Mouse (Mus musculus): ENCODE data around the gene Cxadr. TPM values are rescaled to one million over a fixed set of nuclear protein-coding genes. Genes with fewer than 3 reads are reported as not detected.

The Cxadr gene
- polyA plus RNA-seq, 1 experiment from 2014 or later, result 59.9 TPM

DNA sequence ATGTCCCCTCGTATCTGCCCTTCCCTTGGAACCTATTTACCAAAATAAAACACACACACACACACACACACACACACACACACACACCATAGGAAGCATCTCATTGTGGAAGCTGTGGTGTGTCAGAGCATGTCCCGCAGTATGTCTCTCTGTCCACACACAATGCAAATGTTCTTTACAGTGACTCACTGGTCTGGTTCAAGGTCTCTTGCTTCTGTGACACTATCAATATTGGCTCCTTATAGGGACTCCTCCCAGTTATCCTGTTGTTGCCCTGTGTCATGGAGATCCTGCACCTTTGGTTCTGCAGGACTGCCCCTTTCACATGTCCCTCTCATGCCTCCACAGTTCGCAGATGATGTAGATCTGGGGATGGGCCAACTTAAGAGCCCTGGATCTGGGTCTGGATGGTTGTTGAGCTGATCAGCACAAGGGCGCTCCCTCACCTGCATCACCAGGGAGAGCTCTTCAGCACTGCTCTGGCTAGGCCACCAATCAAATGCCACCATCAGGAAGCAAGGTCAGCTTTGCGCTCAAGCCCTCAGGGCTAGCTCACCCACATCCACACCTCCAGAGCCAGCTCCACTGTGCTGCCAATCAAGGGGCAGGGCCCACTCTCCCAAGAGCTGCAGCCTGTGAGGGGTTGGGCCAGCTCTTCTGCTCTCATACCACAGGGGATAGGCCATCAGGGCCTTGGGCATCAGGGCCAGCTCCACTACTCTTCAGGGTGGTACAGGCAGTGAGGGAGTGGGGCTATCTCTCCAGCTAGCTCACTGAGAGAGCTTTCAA, 21.0 kb upstream of the Cxadr start:
- no peak for DNase-seq (ENCODE audit: low spot score)
- Histone ChIP-seq H3K4me1 (no peaks in the 10 kb centered on the region), H3K27ac (replicated peaks) (0 out of 2 replicates have a peak overlapping the region, but pooled peaks have one; percentile 17), H3K27me3 (ENCODE audit: low read depth, poor library complexity, severe bottlenecking) (no peaks in the 10 kb centered on the region), H3K36me3 (no peaks in the 10 kb centered on the region), H3K9me3 (replicated peaks) (no peaks in the 10 kb centered on the region), H3K4me3 (no peak overlapping the region)
- 85% methylated on average over 5 of the region's 5 CpGs for WGBS

DNA sequence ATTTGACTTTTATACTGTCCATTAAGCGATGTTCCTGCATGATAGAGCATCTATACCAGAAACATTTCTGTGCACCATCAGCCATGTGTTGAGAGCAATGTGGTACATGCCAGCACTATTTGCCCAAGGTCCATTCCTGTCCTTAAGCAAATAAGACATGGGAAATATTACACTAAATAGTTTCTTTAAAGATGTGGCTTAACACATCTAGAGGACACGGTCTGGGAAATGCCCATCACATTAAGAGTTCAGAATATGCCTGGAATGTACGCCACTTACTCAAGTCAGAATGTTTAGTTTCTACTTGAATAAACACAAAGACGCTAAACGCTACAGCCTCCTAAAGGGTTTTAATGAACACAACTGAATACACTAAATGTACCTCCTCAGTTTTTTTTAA, 18.1 kb upstream of the Cxadr start:
- Histone ChIP-seq H3K36me3 (no peaks in the 10 kb centered on the region), H3K9me3 (replicated peaks) (no peaks in the 10 kb centered on the region), H3K4me1 (no peaks in the 10 kb centered on the region), H3K4me3 (no peak overlapping the region), H3K27ac (replicated peaks) (no peak overlapping the region), H3K27me3 (ENCODE audit: low read depth, poor library complexity, severe bottlenecking) (no peaks in the 10 kb centered on the region)
- DNase-seq (ENCODE audit: low spot score), result no peak
- 85% methylated on average over 5 of the region's 5 CpGs for WGBS

DNA sequence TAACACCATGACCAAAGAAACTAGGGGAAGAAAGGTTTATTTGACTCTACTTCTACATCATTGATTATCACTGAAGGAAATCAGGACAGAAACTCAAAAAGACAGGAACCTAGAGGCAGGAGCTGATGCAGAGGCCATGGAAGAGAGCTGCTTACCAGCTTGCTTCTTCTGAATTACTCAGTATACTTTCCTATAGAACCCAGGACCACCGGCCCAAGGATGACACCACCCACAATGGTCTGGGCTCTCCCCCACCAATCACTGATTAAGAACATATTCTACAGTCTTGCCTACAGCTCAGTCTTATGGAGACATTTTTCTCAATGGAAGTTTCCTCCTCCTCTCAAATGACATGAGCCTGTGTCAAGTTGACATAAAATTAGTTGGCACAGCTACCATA, 7.2 kb upstream of the Cxadr start:
- Histone ChIP-seq H3K36me3 (no peaks in the 10 kb centered on the region), H3K27ac (replicated peaks) (no peak overlapping the region), H3K4me1 (peaks cover 6% of the 10 kb centered on the region; the same call in 1 of the 2 replicates), H3K4me3 (no peak overlapping the region), H3K27me3 (ENCODE audit: low read depth, poor library complexity, severe bottlenecking) (no peaks in the 10 kb centered on the region), H3K9me3 (replicated peaks) (no peaks in the 10 kb centered on the region)
- 94% methylated on average over 1 of the region's 1 CpGs for WGBS
- no peak for DNase-seq (ENCODE audit: low spot score)

DNA sequence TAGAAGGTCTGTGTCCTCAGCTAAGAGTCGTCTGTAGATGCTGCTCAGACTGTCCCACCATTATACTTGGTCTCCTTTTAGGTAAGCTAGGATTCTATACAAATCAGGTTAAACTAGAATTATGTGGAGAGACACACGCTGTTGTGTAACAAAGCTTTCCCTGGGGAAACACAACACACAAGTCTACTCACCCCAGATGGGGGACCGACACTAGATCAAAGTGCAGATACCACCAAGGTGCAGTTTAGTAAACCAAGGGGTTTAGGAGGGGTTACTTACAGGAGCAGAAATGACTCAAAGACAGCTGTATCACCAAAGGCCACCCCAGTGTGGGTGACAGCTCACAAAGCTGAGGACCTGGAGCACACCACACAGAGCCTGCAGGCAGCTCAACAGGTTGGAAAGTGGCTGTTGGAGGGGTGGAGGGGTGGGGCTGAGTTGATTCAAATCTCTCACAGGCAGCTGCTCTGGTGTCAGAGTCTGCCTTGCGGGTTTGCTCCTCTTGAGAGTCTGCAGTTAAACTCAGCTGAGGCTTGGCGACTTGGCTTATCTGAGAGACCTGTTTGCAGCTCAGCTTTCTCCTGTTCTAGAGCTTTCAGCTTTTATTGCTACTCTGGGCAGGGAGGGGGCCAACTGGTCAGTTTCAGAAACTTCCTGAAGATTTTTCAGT, 6.5 kb upstream of the Cxadr start:
- no peaks in the 10 kb centered on the region for H3K27me3 ChIP-seq (ENCODE audit: low read depth, poor library complexity, severe bottlenecking)
- H3K4me1 ChIP-seq, result peaks cover 6% of the 10 kb centered on the region; the same call in 1 of the 2 replicates
- no peaks in the 10 kb centered on the region for H3K9me3 ChIP-seq (replicated peaks)
- no peaks in the 10 kb centered on the region for H3K36me3 ChIP-seq
- DNase-seq (ENCODE audit: low spot score), result no peak
- no peak overlapping the region for H3K27ac ChIP-seq (replicated peaks)
- no peak overlapping the region for H3K4me3 ChIP-seq
- WGBS, result 53% methylated on average over 5 of the region's 5 CpGs

DNA sequence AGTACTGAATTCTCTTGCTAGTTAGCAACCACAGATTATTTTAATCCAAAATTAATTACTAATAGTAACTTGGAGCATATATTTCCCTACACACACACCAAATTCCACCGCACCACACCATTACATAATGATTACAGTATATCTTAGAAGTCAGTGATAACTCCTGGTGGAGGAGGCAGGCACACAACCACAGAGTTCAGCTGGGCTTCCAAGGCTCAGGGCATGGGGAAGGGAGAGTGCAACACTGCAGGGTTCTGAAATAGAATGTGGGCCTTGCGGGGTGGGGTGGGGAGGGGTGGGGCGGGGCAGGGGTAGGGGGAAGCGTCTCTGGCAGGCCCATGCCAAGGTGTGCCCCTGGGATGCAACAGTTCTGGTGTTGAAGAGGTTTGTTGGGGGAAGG, 5.7 kb upstream of the Cxadr start:
- Histone ChIP-seq H3K36me3 (no peaks in the 10 kb centered on the region), H3K27me3 (ENCODE audit: low read depth, poor library complexity, severe bottlenecking) (no peaks in the 10 kb centered on the region), H3K4me3 (no peak overlapping the region), H3K9me3 (replicated peaks) (no peaks in the 10 kb centered on the region), H3K27ac (replicated peaks) (0 out of 2 replicates have a peak overlapping the region, but pooled peaks have one; percentile 18), H3K4me1 (peaks cover 6% of the 10 kb centered on the region)
- 45% methylated on average over 4 of the region's 4 CpGs for WGBS
- DNase-seq (ENCODE audit: low spot score), result no peak

DNA sequence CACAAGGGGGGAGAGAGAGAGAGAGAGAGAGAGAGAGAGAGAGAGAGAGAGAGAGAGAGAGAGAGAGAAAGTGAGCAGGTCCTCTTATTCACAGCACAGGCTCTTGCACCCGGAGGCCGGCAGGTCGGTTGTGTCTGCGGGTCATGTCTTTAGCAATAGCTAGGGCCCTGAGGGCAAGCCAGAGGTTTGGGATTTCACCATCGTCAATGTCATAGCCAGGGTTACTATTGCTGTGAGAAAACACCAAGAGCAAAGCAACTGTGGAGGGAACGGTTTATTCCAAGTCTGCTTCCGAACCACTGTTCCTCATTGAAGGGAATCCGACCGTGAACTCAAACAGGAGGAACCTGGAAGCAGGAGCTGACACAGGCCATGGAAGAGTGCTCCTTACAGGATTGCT, 5.2 kb upstream of the Cxadr start:
- Histone ChIP-seq H3K36me3 (no peaks in the 10 kb centered on the region), H3K4me1 (peaks cover 11% of the 10 kb centered on the region), H3K4me3 (no peak overlapping the region), H3K9me3 (replicated peaks) (no peaks in the 10 kb centered on the region), H3K27me3 (ENCODE audit: low read depth, poor library complexity, severe bottlenecking) (no peaks in the 10 kb centered on the region), H3K27ac (replicated peaks) (no peak overlapping the region)
- no peak for DNase-seq (ENCODE audit: low spot score)
- whole genome bisulfite sequencing, result 72% methylated on average over 9 of the region's 9 CpGs

DNA sequence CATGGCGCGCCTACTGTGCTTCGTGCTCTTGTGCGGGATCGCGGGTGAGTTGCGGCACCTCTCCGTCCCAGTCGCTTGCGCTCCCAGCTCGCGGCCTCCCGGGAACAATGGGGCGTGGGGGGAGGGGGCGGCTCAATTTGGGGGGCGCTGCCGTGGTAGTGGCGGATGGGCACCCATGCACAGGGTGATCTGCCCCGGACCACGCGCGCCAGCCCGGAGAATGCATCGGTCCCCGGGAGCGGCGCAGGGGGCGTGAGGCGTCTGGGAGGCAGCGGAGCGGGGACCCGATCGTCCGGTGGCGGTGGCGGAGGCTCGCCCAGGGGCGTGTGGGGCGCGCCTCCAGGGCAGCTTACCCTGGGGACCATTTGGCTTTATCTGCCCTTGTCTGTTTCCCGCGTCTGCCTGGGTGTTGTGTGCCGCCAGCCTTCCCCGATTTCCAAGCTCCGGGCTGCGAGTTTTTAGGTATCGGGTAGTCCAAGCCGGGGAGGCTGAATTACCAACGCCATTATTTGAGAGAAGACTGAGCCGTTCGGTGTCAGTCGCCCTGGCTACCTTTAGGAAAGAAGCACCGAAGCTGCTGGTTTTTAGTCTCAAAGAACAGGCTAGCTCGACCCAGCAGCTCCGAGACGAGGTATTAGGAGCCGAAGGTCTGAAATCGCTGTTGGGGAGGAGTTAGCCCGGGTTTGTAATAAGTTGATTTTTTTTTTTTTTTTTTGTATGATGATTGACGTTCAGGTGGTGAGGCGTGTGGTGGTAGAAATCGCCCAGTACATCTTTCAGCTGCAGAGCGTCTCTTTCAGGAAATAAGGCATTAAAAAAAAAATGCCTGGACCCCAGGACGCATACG, 765 bp downstream of the Cxadr start:
- H3K4me3 ChIP-seq, result peak overlapping the region; percentile 99
- H3K9me3 ChIP-seq (replicated peaks), result no peaks in the 10 kb centered on the region
- no peaks in the 10 kb centered on the region for H3K27me3 ChIP-seq (ENCODE audit: low read depth, poor library complexity, severe bottlenecking)
- peaks cover 24% of the 10 kb centered on the region for H3K4me1 ChIP-seq
- no peak for DNase-seq (ENCODE audit: low spot score)
- H3K36me3 ChIP-seq, result peaks cover 36% of the 10 kb centered on the region
- under 1% methylated on average over 65 of the region's 65 CpGs for WGBS
- H3K27ac ChIP-seq (replicated peaks), result peak overlapping the region; percentile 98

DNA sequence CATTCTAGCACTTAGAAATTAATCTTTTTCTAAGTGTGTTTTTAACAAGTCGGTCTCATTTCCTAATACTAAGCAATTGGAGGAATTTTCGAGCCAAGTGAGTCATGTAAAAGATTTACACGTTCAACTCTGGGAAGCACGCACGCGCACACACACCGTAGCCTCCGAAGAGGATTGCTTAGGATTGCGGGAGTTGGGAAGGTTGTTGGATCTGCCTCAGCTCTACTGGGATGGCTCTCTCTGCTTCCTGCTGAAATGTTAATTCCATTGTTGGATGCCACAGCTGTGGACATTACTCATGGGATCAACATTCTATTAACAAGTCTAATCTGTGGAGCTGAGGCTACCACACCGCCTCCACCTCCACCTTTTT, 1.4 kb downstream of the Cxadr start:
- H3K4me1 ChIP-seq, result peaks cover 24% of the 10 kb centered on the region
- H3K27me3 ChIP-seq (ENCODE audit: low read depth, poor library complexity, severe bottlenecking), result no peaks in the 10 kb centered on the region
- peak overlapping the region; percentile 99 for H3K4me3 ChIP-seq
- no peaks in the 10 kb centered on the region for H3K9me3 ChIP-seq (replicated peaks)
- 3% methylated on average over 10 of the region's 10 CpGs for WGBS
- DNase-seq (ENCODE audit: low spot score), result peak; percentile 46
- H3K27ac ChIP-seq (replicated peaks), result peak overlapping the region; percentile 98
- H3K36me3 ChIP-seq, result peaks cover 42% of the 10 kb centered on the region

DNA sequence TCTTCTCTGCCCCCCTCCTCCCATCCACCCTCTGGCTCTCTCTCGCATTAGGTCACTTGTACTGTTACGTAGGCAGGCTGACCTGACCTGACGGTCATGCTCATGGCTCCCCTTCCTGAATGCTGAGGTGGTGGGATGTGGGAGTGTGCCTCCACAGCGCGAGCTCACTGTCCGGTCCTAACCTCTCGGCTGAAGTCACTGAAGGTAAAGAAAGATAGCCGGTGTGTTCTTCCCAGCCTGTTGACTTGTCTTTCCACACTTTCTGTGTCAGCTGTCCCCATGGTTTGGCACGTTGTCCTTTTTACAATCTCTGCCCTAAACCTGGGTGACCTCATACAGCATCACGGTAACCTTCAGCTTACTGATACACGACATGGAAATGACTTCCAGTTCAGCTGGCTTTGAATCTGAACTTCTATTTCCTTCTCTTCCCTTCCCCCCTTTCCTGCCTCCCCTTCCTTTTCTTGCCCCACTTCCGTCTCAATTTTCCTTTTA, 4.4 kb downstream of the Cxadr start:
- peaks cover 70% of the 10 kb centered on the region for H3K36me3 ChIP-seq
- H3K27ac ChIP-seq (replicated peaks), result no peak overlapping the region
- no peak for DNase-seq (ENCODE audit: low spot score)
- H3K4me1 ChIP-seq, result peaks cover 25% of the 10 kb centered on the region
- WGBS, result 90% methylated on average over 12 of the region's 12 CpGs
- H3K9me3 ChIP-seq (replicated peaks), result no peaks in the 10 kb centered on the region
- H3K4me3 ChIP-seq, result no peak overlapping the region
- H3K27me3 ChIP-seq (ENCODE audit: low read depth, poor library complexity, severe bottlenecking), result no peaks in the 10 kb centered on the region

DNA sequence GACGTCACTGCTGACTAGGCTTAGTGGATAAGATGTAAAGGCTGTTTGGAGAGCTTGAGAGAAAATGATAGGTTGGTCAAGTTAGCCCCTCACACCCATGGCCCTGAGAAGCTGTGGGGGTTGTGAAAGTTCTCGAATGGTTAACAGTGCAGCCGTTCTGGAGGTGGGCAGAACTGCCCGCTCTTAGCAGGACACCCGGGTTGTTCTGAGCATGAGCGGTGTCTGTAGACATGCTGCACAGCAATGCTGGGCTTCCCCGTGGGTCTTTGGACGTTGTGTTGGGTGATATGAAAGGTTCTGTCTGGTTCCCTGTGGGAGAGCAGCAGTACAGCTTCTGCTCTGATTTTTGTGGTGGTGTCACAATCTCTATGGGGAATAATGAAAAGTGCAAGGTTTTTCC, 5.3 kb downstream of the Cxadr start:
- no peak for DNase-seq (ENCODE audit: low spot score)
- WGBS, result 92% methylated on average over 8 of the region's 8 CpGs
- peaks cover 23% of the 10 kb centered on the region for H3K4me1 ChIP-seq
- no peak overlapping the region for H3K27ac ChIP-seq (replicated peaks)
- H3K9me3 ChIP-seq (replicated peaks), result no peaks in the 10 kb centered on the region
- H3K36me3 ChIP-seq, result peaks cover 80% of the 10 kb centered on the region
- no peak overlapping the region for H3K4me3 ChIP-seq
- H3K27me3 ChIP-seq (ENCODE audit: low read depth, poor library complexity, severe bottlenecking), result no peaks in the 10 kb centered on the region

DNA sequence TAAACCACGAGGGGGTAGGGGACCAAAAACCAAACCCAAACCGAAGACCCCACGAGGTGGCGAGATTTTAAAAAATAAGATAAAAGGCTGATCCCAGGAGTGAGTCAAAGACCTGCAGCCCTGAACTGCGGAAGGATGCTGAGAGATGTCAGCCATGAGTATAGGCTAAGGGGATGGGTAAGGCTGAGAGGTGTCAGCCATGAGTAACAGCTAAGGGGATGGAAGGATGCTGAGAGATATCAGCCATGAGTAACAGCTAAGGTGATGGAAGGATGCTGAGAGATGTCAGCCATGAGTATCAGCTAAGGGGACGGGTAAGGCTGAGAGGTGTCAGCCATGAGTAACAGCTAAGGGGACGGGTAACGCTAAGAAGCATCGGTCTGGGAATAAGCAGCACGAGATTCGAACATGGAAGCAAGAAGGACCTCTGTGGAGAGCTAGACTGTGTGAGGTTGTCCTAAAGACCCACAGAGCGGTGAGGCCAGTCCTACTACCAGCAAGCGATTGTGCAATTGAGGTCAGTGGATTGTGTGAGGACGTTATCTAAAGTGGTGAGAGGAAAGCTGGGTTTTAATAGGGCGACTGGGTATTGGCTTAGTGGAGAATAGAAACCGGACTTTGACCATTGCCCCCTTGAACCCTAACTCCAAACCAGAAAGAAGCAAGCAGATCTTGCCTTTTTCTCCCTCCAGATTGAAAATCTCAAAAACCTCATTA, 6.3 kb downstream of the Cxadr start:
- Histone ChIP-seq H3K9me3 (replicated peaks) (no peaks in the 10 kb centered on the region), H3K4me3 (no peak overlapping the region), H3K27me3 (ENCODE audit: low read depth, poor library complexity, severe bottlenecking) (no peaks in the 10 kb centered on the region), H3K36me3 (peaks cover 86% of the 10 kb centered on the region), H3K4me1 (peaks cover 29% of the 10 kb centered on the region), H3K27ac (replicated peaks) (no peak overlapping the region)
- 94% methylated on average over 16 of the region's 16 CpGs for WGBS
- no peak for DNase-seq (ENCODE audit: low spot score)

DNA sequence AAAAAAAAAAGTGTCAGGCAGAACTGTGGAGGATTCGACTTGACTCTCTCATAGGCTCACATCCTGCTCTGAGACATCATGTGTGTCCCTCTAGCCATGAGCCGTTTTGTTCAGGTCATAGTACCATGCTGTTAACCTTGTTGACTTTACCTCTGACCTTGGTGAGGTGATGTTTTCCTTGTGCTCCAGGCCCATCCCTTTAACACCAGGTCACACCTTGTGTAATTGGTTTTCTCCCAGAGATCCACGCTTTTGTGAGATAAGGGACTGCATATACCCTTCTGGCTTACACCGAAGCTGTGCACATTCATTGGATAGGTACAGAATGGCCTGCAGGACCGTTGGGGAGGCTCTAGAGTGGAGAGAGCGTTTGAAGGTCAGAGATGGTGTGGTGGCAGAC, 8.0 kb downstream of the Cxadr start:
- 86% methylated on average over 6 of the region's 6 CpGs for WGBS

More for the DNA sequence above, 8.0 kb downstream of the Cxadr start:
- Histone ChIP-seq H3K4me3 (no peak overlapping the region), H3K4me1 (peaks cover 33% of the 10 kb centered on the region), H3K36me3 (peaks cover 84% of the 10 kb centered on the region), H3K9me3 (replicated peaks) (no peaks in the 10 kb centered on the region), H3K27ac (replicated peaks) (no peak overlapping the region), H3K27me3 (ENCODE audit: low read depth, poor library complexity, severe bottlenecking) (no peaks in the 10 kb centered on the region)
- DNase-seq (ENCODE audit: low spot score), result no peak
